Mouse (Mus musculus): ENCODE measurements at regions not wholly inside any gene's neighbourhood (a gene's known extent, or its start where the extent isn't known, plus 50 kb on each side); places are given as distances from the start of the nearest gene placed in this dataset.

GRCm38 (mm10) chr15:62986871-62987270 lies 858.1 kb downstream of the Gsdmc2 start:
- no peak for ATAC-seq (ENCODE audit: low FRiP score)
- no peaks in the 10 kb centered on the region for H3K36me3 ChIP-seq
- no peaks in the 10 kb centered on the region for H3K27me3 ChIP-seq
- H3K27ac ChIP-seq: no peak overlapping the region
- H3K4me1 ChIP-seq: no peaks in the 10 kb centered on the region
- WGBS: 88% methylated on average over 4 of the region's 4 CpGs
- no peak overlapping the region for H3K9ac ChIP-seq
- no peaks in the 10 kb centered on the region for H3K9me3 ChIP-seq (replicated peaks)
- H3K4me3 ChIP-seq: no peak overlapping the region
- H3K4me2 ChIP-seq (replicated peaks): no peak overlapping the region

- ATAC-seq (ENCODE audit: low FRiP score): no peak
- Histone ChIP-seq H3K4me2 (replicated peaks) (no peak overlapping the region), H3K27ac (no peak overlapping the region), H3K27me3 (no peaks in the 10 kb centered on the region), H3K9me3 (replicated peaks) (no peaks in the 10 kb centered on the region), H3K9ac (no peak overlapping the region), H3K4me1 (no peaks in the 10 kb centered on the region), H3K36me3 (no peaks in the 10 kb centered on the region), H3K4me3 (no peak overlapping the region)
- 83% methylated on average over 7 of the region's 7 CpGs for WGBS
Measured at GRCm38 (mm10) chr15:62986147-62986546, 858.8 kb downstream of the Gsdmc2 start.

GRCm38 (mm10) chr15:62970566-62970965 lies 874.4 kb downstream of the Gsdmc2 start:
- Histone ChIP-seq H3K9ac (no peak overlapping the region), H3K27me3 (no peaks in the 10 kb centered on the region), H3K9me3 (replicated peaks) (no peaks in the 10 kb centered on the region), H3K36me3 (no peaks in the 10 kb centered on the region), H3K27ac (no peak overlapping the region), H3K4me2 (replicated peaks) (no peak overlapping the region), H3K4me1 (no peaks in the 10 kb centered on the region), H3K4me3 (no peak overlapping the region)
- ATAC-seq (ENCODE audit: low FRiP score): no peak
- whole genome bisulfite sequencing: 87% methylated on average over 2 of the region's 2 CpGs

- H3K27ac ChIP-seq: no peak overlapping the region
- no peak overlapping the region for H3K4me2 ChIP-seq (replicated peaks)
- no peaks in the 10 kb centered on the region for H3K27me3 ChIP-seq
- WGBS: 87% methylated on average over 5 of the region's 5 CpGs
- no peaks in the 10 kb centered on the region for H3K9me3 ChIP-seq (replicated peaks)
- no peaks in the 10 kb centered on the region for H3K36me3 ChIP-seq
- no peak for ATAC-seq (ENCODE audit: low FRiP score)
- no peak overlapping the region for H3K9ac ChIP-seq
- no peak overlapping the region for H3K4me3 ChIP-seq
- no peaks in the 10 kb centered on the region for H3K4me1 ChIP-seq
Measured at GRCm38 (mm10) chr15:62962681-62963080, 882.3 kb downstream of the Gsdmc2 start.

GRCm38 (mm10) chr15:62960623-62961022 lies 884.4 kb downstream of the Gsdmc2 start:
- Histone ChIP-seq H3K9ac (no peak overlapping the region), H3K36me3 (no peaks in the 10 kb centered on the region), H3K4me3 (no peak overlapping the region), H3K4me2 (replicated peaks) (no peak overlapping the region), H3K27ac (no peak overlapping the region), H3K27me3 (no peaks in the 10 kb centered on the region), H3K4me1 (no peaks in the 10 kb centered on the region), H3K9me3 (replicated peaks) (no peaks in the 10 kb centered on the region)
- 91% methylated on average over 1 of the region's 1 CpGs for WGBS
- no peak for ATAC-seq (ENCODE audit: low FRiP score)

GRCm38 (mm10) chr15:62958506-62959330 lies 886.3 kb downstream of the Gsdmc2 start:
- H3K36me3 ChIP-seq: no peaks in the 10 kb centered on the region
- no peak overlapping the region for H3K4me3 ChIP-seq
- ATAC-seq (ENCODE audit: low FRiP score): no peak
- no peak overlapping the region for H3K9ac ChIP-seq
- H3K9me3 ChIP-seq (replicated peaks): no peaks in the 10 kb centered on the region
- H3K4me1 ChIP-seq: no peaks in the 10 kb centered on the region
- H3K27me3 ChIP-seq: no peaks in the 10 kb centered on the region
- 86% methylated on average over 2 of the region's 2 CpGs for WGBS
- no peak overlapping the region for H3K4me2 ChIP-seq (replicated peaks)
- H3K27ac ChIP-seq: no peak overlapping the region

GRCm38 (mm10) chr15:62954889-62955288 lies 890.1 kb downstream of the Gsdmc2 start:
- no peak overlapping the region for H3K9ac ChIP-seq
- no peaks in the 10 kb centered on the region for H3K27me3 ChIP-seq
- H3K27ac ChIP-seq: no peak overlapping the region
- no peak overlapping the region for H3K4me3 ChIP-seq
- no peak for ATAC-seq (ENCODE audit: low FRiP score)
- 82% methylated on average over 1 of the region's 1 CpGs for WGBS
- no peaks in the 10 kb centered on the region for H3K36me3 ChIP-seq
- 0 out of 2 replicates have a peak, but pooled peaks cover 2% of the 10 kb centered on the region for H3K4me1 ChIP-seq
- no peaks in the 10 kb centered on the region for H3K9me3 ChIP-seq (replicated peaks)
- H3K4me2 ChIP-seq (replicated peaks): no peak overlapping the region

- H3K4me3 ChIP-seq: no peak overlapping the region
- no peaks in the 10 kb centered on the region for H3K27me3 ChIP-seq
- whole genome bisulfite sequencing: 80% methylated on average over 9 of the region's 9 CpGs
- no peaks in the 10 kb centered on the region for H3K36me3 ChIP-seq
- H3K4me1 ChIP-seq: 0 out of 2 replicates have a peak, but pooled peaks cover 2% of the 10 kb centered on the region
- no peak overlapping the region for H3K9ac ChIP-seq
- H3K9me3 ChIP-seq (replicated peaks): no peaks in the 10 kb centered on the region
- H3K4me2 ChIP-seq (replicated peaks): no peak overlapping the region
- no peak overlapping the region for H3K27ac ChIP-seq
- ATAC-seq (ENCODE audit: low FRiP score): no peak
Measured at GRCm38 (mm10) chr15:62954322-62954820, 890.6 kb downstream of the Gsdmc2 start.

GRCm38 (mm10) chr15:62953215-62953941 lies 891.6 kb downstream of the Gsdmc2 start:
- Histone ChIP-seq H3K4me1 (0 out of 2 replicates have a peak, but pooled peaks cover 2% of the 10 kb centered on the region), H3K36me3 (no peaks in the 10 kb centered on the region), H3K27me3 (no peaks in the 10 kb centered on the region), H3K27ac (no peak overlapping the region), H3K9me3 (replicated peaks) (no peaks in the 10 kb centered on the region), H3K4me3 (no peak overlapping the region), H3K4me2 (replicated peaks) (no peak overlapping the region), H3K9ac (no peak overlapping the region)
- WGBS: 65% methylated on average over 6 of the region's 6 CpGs
- ATAC-seq (ENCODE audit: low FRiP score): no peak

- Histone ChIP-seq H3K9ac (no peak overlapping the region), H3K9me3 (replicated peaks) (no peaks in the 10 kb centered on the region), H3K4me3 (no peak overlapping the region), H3K27me3 (no peaks in the 10 kb centered on the region), H3K4me1 (0 out of 2 replicates have a peak, but pooled peaks cover 2% of the 10 kb centered on the region), H3K4me2 (replicated peaks) (no peak overlapping the region), H3K36me3 (no peaks in the 10 kb centered on the region), H3K27ac (no peak overlapping the region)
- no peak for ATAC-seq (ENCODE audit: low FRiP score)
- 72% methylated on average over 5 of the region's 5 CpGs for WGBS
Measured at GRCm38 (mm10) chr15:62952487-62953214, 892.3 kb downstream of the Gsdmc2 start.

GRCm38 (mm10) chr15:62939416-62939815 lies 905.6 kb downstream of the Gsdmc2 start:
- ATAC-seq (ENCODE audit: low FRiP score): no peak

GRCm38 (mm10) chr15:62937756-62938155 lies 907.2 kb downstream of the Gsdmc2 start:
- Histone ChIP-seq H3K9me3 (replicated peaks) (no peaks in the 10 kb centered on the region), H3K4me2 (replicated peaks) (no peak overlapping the region), H3K4me3 (no peak overlapping the region), H3K9ac (no peak overlapping the region), H3K27ac (no peak overlapping the region), H3K36me3 (no peaks in the 10 kb centered on the region), H3K4me1 (no peaks in the 10 kb centered on the region), H3K27me3 (no peaks in the 10 kb centered on the region)
- no peak for ATAC-seq (ENCODE audit: low FRiP score)
- 85% methylated on average over 4 of the region's 4 CpGs for WGBS

More at GRCm38 (mm10) chr15:62939416-62939815, 905.6 kb downstream of the Gsdmc2 start:
- H3K4me1 ChIP-seq: no peaks in the 10 kb centered on the region
- H3K27me3 ChIP-seq: no peaks in the 10 kb centered on the region
- no peak overlapping the region for H3K4me3 ChIP-seq
- H3K4me2 ChIP-seq (replicated peaks): no peak overlapping the region
- H3K27ac ChIP-seq: no peak overlapping the region
- WGBS: 87% methylated on average over 2 of the region's 2 CpGs
- H3K9ac ChIP-seq: no peak overlapping the region
- no peaks in the 10 kb centered on the region for H3K9me3 ChIP-seq (replicated peaks)
- no peaks in the 10 kb centered on the region for H3K36me3 ChIP-seq
